Mouse (Mus musculus) olfactory bulb, adult 2 months (tissue): ENCODE results near the gene Olfml2a.

Source experiments
- CTCF ChIP-seq: fragments of 200-500 bp; IDR thresholded peaks from 2 replicates; pipeline ENCODE4 v1.5.1; 2012; ENCODE audit warnings: low read depth, mild to moderate bottlenecking, low read length, moderate library complexity; ENCODE audit not compliant: insufficient read depth
- POLR2A ChIP-seq: fragments of 200-500 bp; IDR thresholded peaks from 2 replicates; pipeline ENCODE4 v1.6.1; 2012; ENCODE audit warnings: mild to moderate bottlenecking, low read depth, low read length, moderate library complexity; ENCODE audit not compliant: insufficient read depth

DNA sequence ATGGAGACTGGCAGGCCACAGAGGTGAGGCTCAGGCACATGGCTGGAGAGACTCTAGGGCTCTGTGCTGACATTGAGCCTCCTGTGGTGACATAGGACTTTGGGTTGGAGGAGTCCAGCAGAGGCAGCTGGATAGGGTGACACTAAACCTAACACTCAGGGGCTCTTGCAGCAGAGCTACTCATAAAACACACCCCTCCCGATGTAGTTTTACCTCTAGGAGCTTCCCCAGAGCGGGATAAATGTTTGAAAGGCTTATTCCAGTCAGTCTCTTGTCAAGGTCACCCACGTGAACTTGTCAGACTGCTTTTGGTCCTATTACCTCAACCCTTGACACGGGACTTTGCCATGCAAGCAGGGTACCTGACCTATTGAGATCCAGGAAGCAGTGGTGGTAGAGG is 67.6 kb downstream of the Olfml2a start:
- TF ChIP-seq CTCF, result no peak
- TF ChIP-seq POLR2A, result no peak
